8 mouse cellular contexts compared by ENCODE assay signal in the genomic region with DNA sequence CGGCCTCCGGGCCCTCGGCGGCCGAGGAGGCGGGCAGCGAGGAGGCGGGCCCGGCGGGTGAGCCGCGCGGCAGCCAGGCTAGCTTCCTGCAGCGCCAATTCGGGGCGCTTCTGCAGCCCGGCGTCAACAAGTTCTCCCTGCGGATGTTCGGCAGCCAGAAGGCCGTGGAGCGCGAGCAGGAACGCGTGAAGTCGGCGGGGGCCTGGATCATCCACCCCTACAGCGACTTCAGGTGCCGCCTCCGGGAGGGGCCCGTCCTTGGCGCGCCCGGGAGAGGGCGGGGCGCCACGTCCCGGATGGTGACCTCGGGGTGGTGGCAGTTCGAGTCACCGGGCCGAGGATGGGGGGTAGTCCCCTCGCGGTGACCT. TPM values are rescaled to one million over a fixed set of nuclear protein-coding genes. Genes with fewer than 3 reads are reported as not detected.
DNase-seq lines count a peak whose midpoint lies in the region; ATAC-seq and TF ChIP-seq lines count a peak whose summit lies in the region.

No protein-coding gene starts in this region.

- peaks cover 3 to 20% of the 10 kb centered on the region in 2 experiments; a peak in 3 of 4 replicates for H3K4me1 ChIP-seq in heart, embryonic 14.5 days (ENCODE audit: control insufficient read depth in 2 of 2, insufficient read depth in 2 of 2, low read length in 2 of 2)
- H3K4me1 ChIP-seq in liver, postnatal 0 days (ENCODE audit: insufficient read depth) = peaks cover 21% of the 10 kb centered on the region

- no peaks in the 10 kb centered on the region for H3K79me3 ChIP-seq in C2C12 (ENCODE audit: low read depth)

- no peaks in the 10 kb centered on the region for H3K9me3 ChIP-seq in heart, embryonic 14.5 days (ENCODE audit: control insufficient read depth, low read length)
- no peaks in the 10 kb centered on the region for H3K9me3 ChIP-seq in liver, postnatal 0 days (ENCODE audit: low read length)

- peak overlapping the region; percentile 54 to 67 for H3K4me3 ChIP-seq in heart, embryonic 14.5 days (ENCODE audit: control insufficient read depth in 1 of 2, insufficient read depth in 1 of 2, low read depth in 1 of 2, low read length in 2 of 2)
- peak overlapping the region; percentile 14 for H3K4me3 ChIP-seq in C2C12 (ENCODE audit: insufficient read depth, poor library complexity, severe bottlenecking)
- H3K4me3 ChIP-seq in liver, postnatal 0 days (ENCODE audit: low read depth, low read length) = peak overlapping the region; percentile 58

- H3ac ChIP-seq in C2C12 (ENCODE audit: control insufficient read depth, insufficient read length, low read depth) = no peak overlapping the region

- WGBS in heart, embryonic 14.5 days = under 1% methylated on average over 32 of the region's 44 CpGs
- 0% methylated on average over 35 of the region's 44 CpGs for WGBS in liver, postnatal 0 days (ENCODE audit: insufficient replicate concordance)

- H3K4me2 ChIP-seq in heart, embryonic 14.5 days (ENCODE audit: low read length) = peak overlapping the region; percentile 91
- H3K4me2 ChIP-seq in liver, postnatal 0 days (ENCODE audit: low read depth, low read length) = peak overlapping the region; percentile 88

- no peak for TF ChIP-seq EP300 in liver, postnatal 0 days (IDR thresholded peaks at IDR 0.05; ENCODE audit: low read depth)

- no peak for TF ChIP-seq CTCF in C2C12 (IDR thresholded peaks at IDR 0.05; ENCODE audit: control insufficient read depth, insufficient read depth, insufficient read length)
- no peak for TF ChIP-seq CTCF in liver, postnatal 0 days (IDR thresholded peaks at IDR 0.05; ENCODE audit: low read depth)

- no peak for DNase-seq in heart, adult 18-20 months
- DNase-seq in cerebellum, adult 11 months = peak; percentile 73
- peak; percentile 54 to 64 for DNase-seq in frontal cortex, postnatal 36 days (ENCODE audit: low spot score in 2 of 2)
- no peak for DNase-seq in liver, postnatal 0 days
- DNase-seq in gastrocnemius, postnatal 14 days = no peak

- no peak overlapping the region for H3K27ac ChIP-seq in heart, embryonic 14.5 days (replicated peaks in 1 of 2; ENCODE audit: control insufficient read depth in 1 of 2, insufficient read depth in 1 of 2, low read depth in 2 of 2, low read length in 2 of 2)
- H3K27ac ChIP-seq in liver, postnatal 0 days (ENCODE audit: low read depth) = no peak overlapping the region

- no peak for ATAC-seq in heart, embryonic 14.5 days (ENCODE audit: insufficient number of reproducible peaks, insufficient read depth, low FRiP score, low read depth)
- ATAC-seq in liver, postnatal 0 days = no peak
- no peak for ATAC-seq in activated CD4-positive, CD25-positive, alpha-beta regulatory T cell, adult 4 months

- peaks cover 60% of the 10 kb centered on the region for H3K27me3 ChIP-seq in heart, embryonic 14.5 days (ENCODE audit: control insufficient read depth, insufficient read depth, low read length)
- H3K27me3 ChIP-seq in C2C12 (ENCODE audit: control insufficient read depth, insufficient read depth, insufficient read length) = peaks cover 42% of the 10 kb centered on the region
- peaks cover 48% of the 10 kb centered on the region for H3K27me3 ChIP-seq in liver, postnatal 0 days (ENCODE audit: insufficient read depth, low read length)

- H3K36me3 ChIP-seq in heart, embryonic 14.5 days (ENCODE audit: control insufficient read depth, insufficient read depth, low read length) = peaks cover 2% of the 10 kb centered on the region
- peaks cover 3% of the 10 kb centered on the region for H3K36me3 ChIP-seq in C2C12 (ENCODE audit: control insufficient read depth, insufficient read depth)
- H3K36me3 ChIP-seq in liver, postnatal 0 days (replicated peaks; ENCODE audit: insufficient read depth, low read length) = peaks cover 3% of the 10 kb centered on the region; the same call in 1 of the 2 replicates

- H3K79me2 ChIP-seq in C2C12 (ENCODE audit: control insufficient read depth, insufficient read depth) = no peaks in the 10 kb centered on the region

- intact Hi-C loops in gastrocnemius, postnatal 14 days (cut with DNase I; ENCODE audit: low total_unique reads) = no loop called here

- peak overlapping the region; percentile 34; the same call in 1 of the 2 replicates for H3K9ac ChIP-seq in heart, embryonic 14.5 days (ENCODE audit: low read length)
- no peak overlapping the region for H3K9ac ChIP-seq in liver, postnatal 0 days (replicated peaks)

TF ChIP-seq in C2C12, 6 proteins besides CTCF, POLR2A, EP300 and RAD21:
- no peak for TF ChIP-seq CEBPB (IDR thresholded peaks at IDR 0.05; ENCODE audit: low read depth)
- TF ChIP-seq FOSL1 (IDR thresholded peaks at IDR 0.05; ENCODE audit: insufficient read depth, low read length, poor library complexity, severe bottlenecking) = no peak
- no peak for TF ChIP-seq MYOG (IDR thresholded peaks at IDR 0.05; ENCODE audit: control insufficient read depth, extremely low read depth, insufficient read length)
- TF ChIP-seq MAX (IDR thresholded peaks at IDR 0.05) = no peak
- TF ChIP-seq MYOD1 (IDR thresholded peaks at IDR 0.05; ENCODE audit: control insufficient read depth, insufficient read length, low read depth) = no peak
- no peak for TF ChIP-seq USF1 (IDR thresholded peaks at IDR 0.05; ENCODE audit: low read depth)

RNA-seq across cellular contexts. Expression of gene Hcn2, which starts 0.5 kb away (rescaled TPM):
- 0.05 and 0.19 TPM in 2 replicates for polyA plus RNA-seq in heart, embryonic 14.5 days (2014; fragmentation: Nextera tagmentation; extraction: Ambion mirVana)
- 10 to 100 TPM; 14.8 to 15.1 TPM for total RNA-seq in heart, adult 18-20 months (2021)
- 0.34 TPM for polyA plus RNA-seq in C2C12 (2012; fragmentation: generic; extraction: Trizol)
- polyA plus RNA-seq in liver, postnatal 0 days (2015; fragmentation: Nextera tagmentation; extraction: Ambion mirVana) = 0.04 and 0.06 TPM in 2 replicates
- polyA plus RNA-seq in activated CD4-positive, CD25-positive, alpha-beta regulatory T cell, adult 4 months (2017; shearing (Covaris generic)) = not detected
- total RNA-seq in gastrocnemius, postnatal 14 days (2021) = under 1 TPM; 0.42 to 0.78 TPM

RNA-seq across cellular contexts. Expression of gene Bsg, which starts 12.7 kb away (rescaled TPM):
- polyA plus RNA-seq in heart, embryonic 14.5 days (2014; fragmentation: Nextera tagmentation; extraction: Ambion mirVana) = 989 and 1,200 TPM in 2 replicates
- total RNA-seq in heart, adult 18-20 months (2021) = 1,000 to 10,000 TPM; 1,459 to 1,479 TPM
- polyA plus RNA-seq in C2C12 (2012; fragmentation: generic; extraction: Trizol) = 749 TPM
- polyA plus RNA-seq in liver, postnatal 0 days (2015; fragmentation: Nextera tagmentation; extraction: Ambion mirVana) = 979 and 1,075 TPM in 2 replicates
- 100 to 1,000 TPM; 135 to 157 TPM for polyA plus RNA-seq in activated CD4-positive, CD25-positive, alpha-beta regulatory T cell, adult 4 months (2017; shearing (Covaris generic))
- 100 to 1,000 TPM; 496 to 497 TPM for total RNA-seq in gastrocnemius, postnatal 14 days (2021)

RNA-seq across cellular contexts. Expression of gene Gzmm, which starts 28.2 kb away (rescaled TPM):
- 0.77 and 0.94 TPM in 2 replicates for polyA plus RNA-seq in heart, embryonic 14.5 days (2014; fragmentation: Nextera tagmentation; extraction: Ambion mirVana)
- total RNA-seq in heart, adult 18-20 months (2021) = 1 to 10 TPM; 7.2 to 7.9 TPM
- 0.51 TPM for polyA plus RNA-seq in C2C12 (2012; fragmentation: generic; extraction: Trizol)
- polyA plus RNA-seq in liver, postnatal 0 days (2015; fragmentation: Nextera tagmentation; extraction: Ambion mirVana) = 0.09 and 0.13 TPM in 2 replicates
- polyA plus RNA-seq in activated CD4-positive, CD25-positive, alpha-beta regulatory T cell, adult 4 months (2017; shearing (Covaris generic)) = under 1 TPM; 0.52 to 0.62 TPM
- 1 to 10 TPM; 2.3 to 2.9 TPM for total RNA-seq in gastrocnemius, postnatal 14 days (2021)

RNA-seq across cellular contexts. Expression of gene Polrmt, which starts 29.4 kb away (rescaled TPM):
- polyA plus RNA-seq in heart, embryonic 14.5 days (2014; fragmentation: Nextera tagmentation; extraction: Ambion mirVana) = 20.2 and 27.4 TPM in 2 replicates
- 10 to 100 TPM; 46.3 to 49.5 TPM for total RNA-seq in heart, adult 18-20 months (2021)
- polyA plus RNA-seq in C2C12 (2012; fragmentation: generic; extraction: Trizol) = 56.5 TPM
- polyA plus RNA-seq in liver, postnatal 0 days (2015; fragmentation: Nextera tagmentation; extraction: Ambion mirVana) = 9.9 and 12.6 TPM in 2 replicates
- 10 to 100 TPM; 13.6 to 21.4 TPM for polyA plus RNA-seq in activated CD4-positive, CD25-positive, alpha-beta regulatory T cell, adult 4 months (2017; shearing (Covaris generic))
- total RNA-seq in gastrocnemius, postnatal 14 days (2021) = 10 to 100 TPM; 21.5 to 21.6 TPM

RNA-seq across cellular contexts. Expression of gene Cdc34, which starts 35.0 kb away (rescaled TPM):
- polyA plus RNA-seq in heart, embryonic 14.5 days (2014; fragmentation: Nextera tagmentation; extraction: Ambion mirVana) = 106 and 109 TPM in 2 replicates
- 100 to 1,000 TPM; 213 to 227 TPM for total RNA-seq in heart, adult 18-20 months (2021)
- 235 TPM for polyA plus RNA-seq in C2C12 (2012; fragmentation: generic; extraction: Trizol)
- polyA plus RNA-seq in liver, postnatal 0 days (2015; fragmentation: Nextera tagmentation; extraction: Ambion mirVana) = 77.6 and 80.1 TPM in 2 replicates
- 10 to 100 TPM; 17.4 to 27.5 TPM for polyA plus RNA-seq in activated CD4-positive, CD25-positive, alpha-beta regulatory T cell, adult 4 months (2017; shearing (Covaris generic))
- 100 to 1,000 TPM; 314 to 321 TPM for total RNA-seq in gastrocnemius, postnatal 14 days (2021)

Comparison
In these comparisons a context has a peak if more than half of its experiments do, and no peak if none do; other contexts are left out.
1. DNase-seq: peak in cerebellum, adult 11 months (single experiment) and frontal cortex, postnatal 36 days (2 of 2); none in heart, adult 18-20 months (0 of 2), liver, postnatal 0 days (single experiment) and gastrocnemius, postnatal 14 days (single experiment).
2. Peak in every context shown above with its lines, with median percentiles within 50 percentile points of each other: H3K4me3 ChIP-seq.